Mouse (Mus musculus) T-helper 2 cell (primary cell): ENCODE measurements around the gene Uhrf1bp1l.

Source experiments
- in situ Hi-C: fragments of 300-600 bp; cut with MboI, MseI; formaldehyde crosslinking; loops from one replicate; pipeline ENCODE4 v1.15.1; 2025; ENCODE audit warnings: high pct_unique_total_duplicates

Uhrf1bp1l gene

DNA sequence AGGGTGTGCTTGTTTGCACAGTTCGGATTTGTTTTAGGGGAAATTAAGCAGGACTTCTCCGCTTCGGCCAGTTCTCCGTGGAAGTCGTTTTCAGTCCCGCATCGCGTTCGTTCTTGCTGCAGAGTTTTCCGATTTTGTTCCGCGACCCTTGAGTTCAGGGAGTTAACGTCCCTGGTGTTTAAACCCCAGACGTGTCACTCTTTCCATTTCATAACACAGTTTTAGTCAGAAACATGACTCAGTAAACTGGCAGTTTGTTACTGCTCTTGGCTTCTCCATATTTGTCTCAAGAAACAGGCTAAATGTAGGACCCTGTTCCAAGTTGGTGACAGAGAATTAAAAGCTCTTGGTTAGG, 852 bp downstream of the Uhrf1bp1l start:
- in situ Hi-C loops: loop anchor here (5.0 kb wide), 1 partner anchor 63 kb away; no protein-coding TSS in a partner anchor

DNA sequence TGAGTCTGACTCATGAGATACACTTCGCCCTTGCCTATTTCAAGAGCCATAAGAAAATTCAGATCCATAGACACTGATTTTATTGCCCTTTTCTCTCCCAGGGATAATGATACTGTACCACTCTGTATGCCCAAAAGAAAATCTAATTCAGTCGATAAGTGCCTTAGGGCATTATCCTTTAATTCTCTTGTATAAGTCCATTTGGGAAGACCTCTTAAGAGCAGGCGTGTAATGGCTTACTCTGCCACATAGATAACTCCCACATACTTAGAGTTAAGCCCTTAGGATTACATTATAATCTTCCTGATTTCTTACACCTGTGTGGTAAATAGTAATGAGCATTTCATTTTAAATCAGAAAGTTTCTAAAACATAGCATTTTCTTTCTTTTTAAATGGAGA, 1.8 kb downstream of the Uhrf1bp1l start:
- in situ Hi-C loops: loop anchor here (5.0 kb wide), 1 partner anchor 64 kb away; no protein-coding TSS in a partner anchor

DNA sequence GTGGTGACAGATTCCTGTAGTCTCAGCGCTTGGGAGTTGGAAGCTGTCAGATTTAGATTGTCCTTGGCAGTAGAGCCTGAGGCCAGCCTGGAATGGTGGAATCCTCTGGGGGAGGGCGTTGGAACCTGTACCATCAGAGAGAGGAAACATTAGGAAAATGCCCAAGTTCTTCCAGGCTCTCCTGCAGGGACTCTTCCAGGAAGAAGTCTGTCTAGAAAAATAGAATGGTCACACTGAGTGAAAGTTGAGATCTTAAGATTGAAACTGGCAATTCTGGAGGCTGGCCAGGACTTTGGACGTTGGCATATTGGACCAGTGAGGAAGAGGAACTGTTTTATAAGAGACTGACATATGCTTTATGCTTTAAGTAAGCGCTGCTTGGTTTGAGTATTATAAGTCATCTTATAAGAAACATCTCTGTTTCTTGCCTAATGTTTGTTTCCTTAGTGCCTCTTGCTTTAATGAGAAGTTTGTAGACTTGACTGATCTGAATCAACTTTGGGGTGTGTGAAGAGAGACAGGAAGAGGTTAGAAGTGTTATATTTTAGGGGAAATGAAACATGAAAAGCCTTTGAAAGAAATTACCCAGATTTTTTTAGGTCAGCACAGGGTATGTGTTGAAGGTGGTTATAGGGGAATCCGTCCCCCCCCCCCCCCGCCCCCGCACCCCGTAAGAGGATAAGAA, 2.6 kb downstream of the Uhrf1bp1l start:
- in situ Hi-C loops: loop anchor here (5.0 kb wide), 1 partner anchor 65 kb away; no protein-coding TSS in a partner anchor

DNA sequence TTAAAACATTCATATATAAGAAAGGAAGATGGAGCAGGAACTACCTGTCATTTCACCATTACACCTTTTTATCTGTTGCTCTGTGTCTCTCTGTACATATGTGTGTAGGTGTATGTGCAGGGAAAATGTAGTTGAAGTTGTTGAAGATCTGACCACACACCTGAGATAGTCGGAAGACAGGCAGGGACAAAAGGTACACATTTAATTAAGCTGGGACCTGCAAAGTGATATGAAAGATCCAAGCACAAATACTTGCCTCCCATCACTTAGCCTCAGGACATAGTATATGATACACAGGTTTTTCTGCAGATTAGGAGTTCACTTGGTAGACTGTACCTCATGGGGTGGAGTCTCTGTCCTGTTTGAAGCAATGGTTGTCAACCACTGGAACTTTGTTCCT, 3.1 kb downstream of the Uhrf1bp1l start:
- in situ Hi-C loops: loop anchor here (5.0 kb wide), 1 partner anchor 66 kb away; no protein-coding TSS in a partner anchor

DNA sequence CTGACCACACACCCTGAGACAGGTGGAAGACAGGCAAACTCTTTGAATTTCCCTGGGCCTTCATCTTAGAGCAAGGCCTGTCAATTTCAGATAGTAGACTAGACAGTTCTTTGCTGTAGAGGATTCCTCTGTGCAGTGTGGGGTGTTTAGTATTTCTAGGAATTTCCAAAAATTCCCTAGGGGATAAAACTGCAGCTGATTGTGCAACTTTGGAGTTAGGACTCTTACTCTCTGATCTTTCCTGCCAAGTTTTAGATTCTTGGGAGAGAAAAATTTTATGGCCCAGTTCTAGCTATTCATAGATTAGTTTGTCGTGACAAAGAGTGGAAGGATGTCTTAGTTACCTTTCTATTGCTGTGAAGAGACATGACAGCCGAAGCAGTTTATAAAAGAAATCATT, 3.8 kb downstream of the Uhrf1bp1l start:
- in situ Hi-C loops: loop anchor here (5.0 kb wide), 1 partner anchor 66 kb away; no protein-coding TSS in a partner anchor

DNA sequence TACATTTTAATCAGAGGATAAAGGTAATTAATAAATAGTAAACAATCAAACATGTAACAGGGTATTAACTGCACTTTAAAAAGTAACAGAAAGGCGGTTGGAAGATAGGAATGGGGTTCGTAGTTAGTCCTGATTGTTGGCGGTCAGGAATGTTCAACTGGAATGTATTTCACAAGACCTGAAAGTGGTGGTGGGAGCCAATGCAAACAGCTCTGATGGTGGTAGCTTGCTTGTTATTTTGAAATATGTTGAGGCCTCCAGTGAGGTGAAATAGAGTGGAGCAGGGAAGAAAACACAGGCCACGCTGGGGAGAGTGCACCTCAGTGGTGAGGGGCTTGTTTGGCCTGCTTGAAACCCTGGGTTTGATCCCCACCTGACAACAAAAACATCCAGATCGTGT, 6.3 kb downstream of the Uhrf1bp1l start:
- in situ Hi-C loops: no loop called here

DNA sequence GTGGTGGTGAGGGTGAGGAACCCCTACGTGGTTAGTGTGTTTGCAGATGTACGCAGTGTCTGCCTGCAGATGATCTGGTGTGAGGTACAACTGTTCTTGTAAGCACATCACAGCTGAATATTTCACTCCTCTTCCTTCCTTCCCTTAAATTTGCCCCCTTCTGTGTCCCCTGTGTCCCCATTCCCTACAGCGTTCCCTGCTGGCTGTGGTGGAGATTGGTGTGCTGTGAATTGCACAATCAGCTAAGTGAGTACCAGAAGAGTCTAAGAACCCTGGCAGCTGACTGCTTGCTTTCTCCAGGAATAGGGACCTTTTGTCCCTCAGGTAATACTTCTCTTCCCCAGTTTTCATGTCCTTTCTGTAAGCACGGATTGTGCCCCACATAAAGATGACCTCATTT, 10.4 kb downstream of the Uhrf1bp1l start:
- in situ Hi-C loops: no loop called here

DNA sequence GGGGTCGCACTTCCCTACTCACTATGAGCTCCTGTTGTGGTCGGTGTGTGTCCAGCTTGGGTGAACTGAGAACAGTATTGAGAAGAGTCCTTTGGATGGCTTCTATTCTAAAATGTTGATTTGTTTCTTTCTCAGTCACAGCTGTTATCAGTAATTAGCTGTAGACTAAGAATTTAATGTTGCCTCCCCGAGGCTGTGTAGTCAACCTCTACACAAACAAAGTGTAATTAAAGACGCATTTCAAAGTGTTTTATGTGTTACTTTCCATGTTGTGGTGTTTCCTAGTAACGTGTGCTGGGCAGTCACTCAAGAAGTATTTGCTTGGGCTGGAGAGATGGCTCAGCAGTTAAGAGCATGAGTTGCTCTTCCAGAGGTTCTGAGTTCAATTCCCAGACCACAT, 16.0 kb downstream of the Uhrf1bp1l start:
- in situ Hi-C loops: no loop called here

DNA sequence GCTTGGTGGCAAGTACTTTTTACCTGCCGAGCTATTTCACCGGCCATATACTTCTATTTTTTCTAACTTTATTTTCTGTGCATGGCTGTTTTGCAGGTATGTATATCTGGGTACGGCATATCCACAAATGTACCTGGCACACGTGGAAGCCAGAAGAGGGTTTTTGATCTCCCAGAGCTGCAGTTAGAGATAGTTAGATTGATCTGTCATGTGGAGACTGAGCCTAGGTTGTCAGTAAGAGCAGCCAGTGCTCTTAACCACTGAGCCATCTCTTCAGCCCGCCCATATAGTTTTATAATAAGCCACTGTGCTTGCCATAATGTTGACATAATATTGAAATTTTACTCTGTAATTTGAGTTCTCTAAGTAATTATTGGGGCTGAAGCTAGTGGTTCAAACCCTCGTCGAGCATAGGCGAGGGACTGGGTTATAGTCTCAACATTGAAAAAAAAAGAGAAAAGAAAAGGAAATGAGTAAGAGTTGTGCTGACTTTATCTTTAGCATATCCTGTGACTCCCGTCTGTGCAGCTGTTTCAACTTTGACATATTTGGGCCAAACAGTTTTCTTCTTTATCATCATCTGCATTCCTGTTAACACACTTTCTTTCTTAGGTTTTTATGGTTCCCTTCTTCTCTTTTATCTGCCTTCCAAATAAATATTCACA, 19.8 kb downstream of the Uhrf1bp1l start:
- in situ Hi-C loops: no loop called here

DNA sequence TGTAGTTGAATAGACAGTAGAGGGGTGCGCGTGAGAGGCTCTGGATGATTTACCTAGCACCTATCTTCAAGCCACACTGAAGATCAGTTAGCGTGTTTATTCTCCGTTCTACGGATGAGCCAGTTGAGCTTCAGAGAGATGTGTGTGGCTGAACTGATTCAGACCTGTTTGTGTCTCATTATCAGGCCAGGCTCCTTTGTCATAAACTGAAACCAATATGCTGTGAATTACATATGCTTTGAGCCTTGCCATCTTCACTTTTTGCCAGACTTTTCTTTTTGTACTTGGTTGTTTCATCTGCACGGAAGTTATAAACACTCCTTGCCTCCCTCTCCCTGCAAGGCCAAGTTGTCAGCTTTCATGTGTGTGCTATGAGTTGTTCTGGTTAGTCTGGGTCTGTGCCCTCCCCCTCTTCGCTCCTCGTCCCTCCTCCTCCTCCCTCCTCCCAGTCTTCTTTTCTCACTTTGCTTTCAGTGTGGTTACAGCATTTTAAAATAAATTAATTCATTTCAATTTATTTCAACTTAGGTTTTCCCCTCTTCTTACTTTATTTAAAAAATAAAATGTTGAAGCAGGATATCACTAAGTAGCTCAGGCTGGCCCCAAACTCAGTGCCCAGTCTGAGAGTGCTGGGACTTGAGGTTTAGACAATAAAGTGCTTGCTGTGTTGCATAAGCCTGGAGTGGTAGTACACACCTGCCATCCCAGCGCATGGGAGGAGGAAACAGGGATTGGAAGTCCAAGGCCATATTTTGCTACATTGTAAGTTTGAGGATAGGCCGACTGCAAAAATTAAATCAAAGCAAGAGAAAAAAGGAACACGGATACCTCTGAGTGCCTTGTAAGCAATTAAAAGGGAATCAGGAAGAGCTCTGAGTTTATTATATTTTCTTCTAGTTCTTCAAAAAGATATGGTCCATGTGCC, 21.3 kb downstream of the Uhrf1bp1l start:
- in situ Hi-C loops: no loop called here

DNA sequence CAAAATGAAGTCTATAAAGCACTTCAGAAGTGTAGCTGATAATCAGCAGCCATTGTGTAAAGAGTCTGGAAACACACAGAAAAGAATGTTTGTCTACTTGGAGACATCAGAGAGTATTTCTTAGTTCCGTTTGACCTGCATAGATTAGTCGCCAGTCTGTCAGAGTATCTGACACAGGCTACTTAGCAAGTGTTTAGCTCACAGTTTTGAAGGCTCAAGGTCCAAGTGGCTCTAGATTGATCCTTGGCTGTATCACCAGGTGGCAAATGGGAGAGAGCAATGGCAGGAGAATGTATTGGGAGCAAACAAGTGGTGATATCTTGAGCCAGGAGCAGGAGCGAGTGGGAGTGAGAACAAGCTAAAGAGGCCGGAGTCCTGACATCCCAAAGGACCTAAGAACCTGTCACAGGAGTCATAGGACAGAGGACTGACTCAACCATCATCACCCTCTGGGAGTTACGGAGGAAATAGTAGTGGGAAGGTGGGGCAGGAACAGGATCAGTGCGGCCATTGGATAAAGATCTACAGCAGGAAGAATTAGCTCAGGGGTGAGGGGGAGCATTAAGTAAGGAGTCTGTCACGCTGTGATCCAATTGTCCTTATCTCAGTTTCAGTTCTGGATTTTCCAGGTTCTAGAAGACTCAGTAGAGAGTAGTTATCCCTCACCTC, 23.7 kb downstream of the Uhrf1bp1l start:
- in situ Hi-C loops: no loop called here

DNA sequence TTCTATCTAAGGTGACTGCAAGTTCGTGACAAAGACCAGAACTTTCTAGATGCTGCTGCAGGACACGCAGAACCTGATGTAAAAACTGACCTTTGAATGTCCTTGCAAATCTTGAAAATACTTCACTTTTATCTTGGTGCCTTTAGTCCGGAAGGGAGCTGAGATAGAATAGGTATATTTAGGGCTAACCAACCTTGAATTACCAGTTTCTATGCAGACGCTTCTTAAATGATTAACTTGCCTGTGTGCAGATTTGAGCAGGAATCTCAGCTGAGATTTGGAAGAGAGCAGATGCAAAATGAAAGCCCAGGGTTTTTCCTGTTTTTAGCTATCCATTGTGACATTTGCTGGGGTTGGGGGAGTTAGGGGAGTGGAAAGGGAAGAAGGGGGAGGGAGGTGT, 24.3 kb downstream of the Uhrf1bp1l start:
- in situ Hi-C loops: no loop called here

DNA sequence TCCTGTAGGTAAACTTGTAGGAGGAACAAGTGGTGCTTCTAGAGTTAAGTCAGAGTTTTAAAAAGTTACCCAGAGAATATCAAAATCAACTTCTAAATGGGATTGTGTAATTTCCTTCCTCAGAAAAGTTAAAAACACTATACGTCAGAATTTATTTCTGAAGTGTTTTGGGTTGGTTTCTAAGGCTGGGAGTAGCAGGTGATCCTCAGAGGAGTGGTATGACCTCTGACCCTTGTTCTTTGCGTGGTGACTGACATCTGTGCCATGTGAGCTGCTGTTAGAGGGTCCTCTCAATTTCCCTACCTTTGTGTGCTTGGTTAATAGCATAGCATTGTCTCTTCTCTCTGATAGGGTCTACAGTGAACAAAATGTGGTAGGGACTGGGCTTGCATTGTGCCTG, 27.1 kb downstream of the Uhrf1bp1l start:
- in situ Hi-C loops: no loop called here

DNA sequence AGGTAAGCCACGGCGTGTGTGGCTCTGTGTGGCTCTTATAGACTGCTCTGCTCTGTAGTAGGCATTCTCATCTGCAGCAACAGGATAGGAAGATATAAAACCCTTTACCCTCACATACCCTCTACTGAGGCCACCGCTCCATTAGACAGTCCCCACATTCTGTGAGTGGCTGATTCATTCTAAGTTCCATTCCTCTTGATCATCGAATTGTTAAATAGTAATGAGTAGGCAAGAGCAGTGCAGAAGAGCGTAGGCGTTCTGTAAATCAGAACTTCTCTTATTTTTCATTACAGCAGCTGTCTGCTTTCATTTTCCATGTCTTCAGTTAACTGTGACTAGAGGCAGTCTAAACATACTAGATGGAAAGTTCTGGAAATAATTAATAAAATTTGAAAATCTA, 31.2 kb downstream of the Uhrf1bp1l start:
- in situ Hi-C loops: no loop called here

DNA sequence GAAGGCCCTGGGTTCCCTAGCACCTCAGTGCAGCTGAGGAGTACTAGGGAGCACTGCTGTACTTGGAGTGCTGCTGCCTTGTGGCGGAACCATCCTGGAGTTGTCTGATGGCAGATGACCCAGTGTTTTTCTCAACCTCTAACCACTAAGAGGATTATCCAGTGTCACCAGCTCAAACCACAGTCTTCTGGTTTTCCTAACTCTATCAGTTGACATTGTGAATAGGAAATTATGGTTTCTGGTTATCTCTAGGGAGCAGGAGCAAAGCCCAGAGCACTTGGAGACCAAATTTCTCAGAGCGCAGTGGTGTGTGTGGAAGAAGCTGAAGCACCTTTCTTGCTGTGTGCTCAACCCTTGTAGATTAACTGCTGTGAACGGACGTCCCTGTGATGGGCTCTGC, 47.1 kb downstream of the Uhrf1bp1l start:
- in situ Hi-C loops: no loop called here

DNA sequence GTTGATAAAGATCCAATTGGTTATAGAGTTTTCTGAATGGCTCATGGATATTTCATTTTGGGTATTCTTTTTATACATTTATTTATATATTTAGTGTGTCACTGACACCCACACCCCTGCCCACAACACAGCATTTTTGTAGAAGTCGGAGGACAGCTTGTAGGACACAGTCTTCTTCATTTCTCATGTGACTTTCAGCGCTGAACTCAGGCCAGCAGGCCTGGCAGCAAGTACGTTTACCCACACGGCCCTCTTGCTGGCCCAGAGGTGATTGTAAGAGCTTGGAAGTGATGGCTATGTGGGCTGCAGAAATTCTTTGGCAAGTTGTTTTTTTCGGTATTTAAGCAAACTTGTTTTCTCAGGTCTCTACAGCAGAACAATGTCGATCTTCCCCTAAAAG, 49.3 kb downstream of the Uhrf1bp1l start:
- in situ Hi-C loops: no loop called here

DNA sequence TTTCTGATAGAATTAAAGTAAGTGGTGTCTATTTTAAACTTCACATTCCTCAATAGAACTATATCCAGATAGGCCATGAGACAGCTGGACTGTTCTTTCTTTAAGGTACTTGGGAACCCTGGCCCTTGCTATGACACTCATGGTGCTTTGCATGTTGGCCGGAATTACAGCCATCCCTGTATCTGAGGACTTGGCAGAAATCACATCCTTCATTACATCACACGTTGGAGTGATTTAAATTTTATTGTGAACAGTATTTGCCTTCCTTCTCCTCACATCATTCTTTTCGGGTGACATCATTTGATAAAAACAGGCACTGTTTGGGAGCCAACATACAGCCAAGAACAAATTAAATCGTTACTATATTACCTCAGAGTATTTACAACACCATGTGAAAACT, 74.4 kb downstream of the Uhrf1bp1l start:
- in situ Hi-C loops: no loop called here

DNA sequence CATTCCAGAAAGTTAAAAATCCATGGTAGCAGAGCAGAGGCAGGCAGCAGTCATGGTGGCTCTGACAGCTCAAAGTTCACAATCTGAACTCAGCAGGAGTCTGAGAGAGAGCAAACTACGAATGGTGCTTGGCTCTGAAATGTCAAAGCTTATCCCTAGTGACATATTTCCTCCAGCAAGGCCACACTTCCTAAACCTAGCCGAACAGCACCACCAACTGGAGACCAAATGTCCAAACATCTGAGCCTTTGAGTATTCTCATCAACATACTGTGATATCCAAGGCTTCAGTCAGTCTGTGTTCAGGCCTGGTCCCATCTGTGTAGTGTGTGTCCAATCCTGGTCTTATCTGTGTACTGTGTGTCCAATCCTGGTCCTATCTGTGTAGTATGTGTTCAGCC, 79.1 kb downstream of the Uhrf1bp1l start:
- in situ Hi-C loops: no loop called here

DNA sequence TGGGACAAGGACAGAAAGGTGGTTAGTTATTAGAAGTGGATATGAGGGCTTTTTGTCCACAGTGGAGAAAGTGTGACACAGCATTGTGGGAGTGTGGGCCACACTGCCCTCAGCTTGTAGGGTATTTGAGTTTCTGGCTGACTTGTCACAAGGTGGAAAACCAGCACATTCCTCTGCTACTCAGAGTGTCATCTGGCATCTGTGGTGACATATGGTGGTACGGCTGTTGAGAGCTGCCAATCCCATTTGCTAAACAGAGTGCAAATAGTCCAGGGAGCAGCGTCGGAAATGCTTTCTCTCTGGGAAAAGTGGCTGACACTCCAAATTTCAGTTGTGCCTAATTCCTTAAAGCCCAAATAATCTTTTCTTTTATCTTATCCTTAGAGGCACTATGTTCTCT, 82.1 kb downstream of the Uhrf1bp1l start:
- in situ Hi-C loops: no loop called here

DNA sequence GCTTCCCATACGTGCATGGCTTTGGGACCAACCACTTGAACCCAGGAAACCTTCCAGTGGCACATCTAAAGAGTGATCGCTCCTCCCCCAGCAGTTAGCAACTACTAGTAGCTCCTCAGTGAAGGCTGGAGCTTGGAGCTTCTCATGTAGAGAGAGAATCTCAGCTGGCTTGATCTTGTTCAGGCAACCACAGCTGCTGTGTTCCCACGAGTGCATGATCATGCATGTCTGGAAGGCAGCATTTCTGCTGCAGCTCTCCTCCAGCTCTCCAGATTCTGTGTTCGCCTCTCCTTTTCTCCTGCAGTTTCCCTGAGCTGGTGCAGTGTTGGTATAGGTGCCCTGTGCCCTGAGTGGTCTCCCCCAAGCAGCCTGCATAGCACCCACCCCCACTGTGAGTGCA, 87.5 kb downstream of the Uhrf1bp1l start:
- in situ Hi-C loops: no loop called here

DNA sequence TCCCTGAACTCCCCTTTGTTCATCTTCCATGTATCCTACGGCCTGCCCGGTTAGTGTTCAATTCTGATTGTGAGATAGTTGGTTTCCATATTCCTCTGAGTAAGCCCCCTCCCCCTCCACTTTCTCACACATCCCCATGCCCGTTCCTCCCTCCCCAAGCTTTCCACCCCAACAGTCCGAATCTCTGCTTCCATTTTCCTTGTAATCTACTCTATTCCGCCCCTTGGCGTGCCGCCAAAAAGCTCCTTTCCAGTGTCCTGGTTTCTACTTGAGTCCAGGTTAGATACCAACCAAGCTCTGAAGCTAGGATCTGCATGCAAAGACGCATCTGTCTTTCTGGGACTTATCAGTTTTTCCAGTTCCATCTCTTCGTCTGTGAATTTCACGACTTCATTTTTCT, 88.4 kb downstream of the Uhrf1bp1l start:
- in situ Hi-C loops: no loop called here

DNA sequence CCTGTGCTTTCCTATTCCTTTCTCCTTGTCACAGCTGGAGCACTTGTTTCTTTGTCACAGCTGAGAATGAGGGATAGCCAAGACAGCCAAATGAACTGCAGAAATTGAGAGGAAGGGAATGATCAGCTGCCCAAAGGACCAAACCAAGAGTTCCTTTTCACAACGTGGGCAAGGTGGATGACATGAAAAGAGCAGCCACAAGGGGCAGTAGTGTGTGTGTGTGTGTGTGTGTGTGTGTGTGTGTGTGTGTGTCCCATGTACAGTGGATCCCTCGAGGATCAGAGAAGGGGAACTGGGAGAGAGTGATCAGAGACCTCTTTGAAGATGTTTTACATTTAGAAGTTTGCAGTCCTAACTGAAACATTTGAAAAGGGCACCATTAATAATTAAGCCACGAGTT, 92.7 kb downstream of the Uhrf1bp1l start:
- in situ Hi-C loops: no loop called here
